Mouse (Mus musculus) kidney, adult 2 months (tissue): ENCODE results near the gene Acox2.

ENCODE experiments used
- CTCF ChIP-seq: fragments of 200-500 bp; conservative IDR thresholded peaks from 2 replicates; pipeline ENCODE4 v1.5.1; 2011; ENCODE audit warnings: low read depth, mild to moderate bottlenecking, control low read depth, low read length, moderate library complexity, mixed read lengths; ENCODE audit not compliant: insufficient read depth, insufficient read length
- POLR2A ChIP-seq: fragments of 200-500 bp; IDR thresholded peaks from one replicate; pipeline ENCODE4 v1.6.1; 2011; ENCODE audit warnings: low read depth, low read length, control low read depth

DNA sequence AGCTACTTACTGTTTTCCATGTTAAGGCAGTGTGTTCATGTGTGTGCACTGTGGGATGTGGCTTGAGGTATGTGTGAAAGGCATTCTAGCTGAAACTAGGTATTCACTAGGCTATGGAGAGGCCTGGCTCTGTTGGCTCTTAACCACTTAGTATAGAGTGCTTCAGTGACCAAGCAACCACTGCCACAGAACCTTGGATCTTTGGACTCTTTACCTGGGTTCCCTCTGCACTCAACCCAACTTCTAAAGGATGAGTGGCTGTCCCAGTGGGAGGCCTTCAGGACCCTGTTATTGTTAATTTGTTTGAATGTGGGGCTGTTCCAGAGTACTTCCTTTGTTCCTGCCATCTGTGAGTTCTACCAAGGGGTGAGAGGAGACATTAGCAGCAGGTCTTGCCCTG is 17.3 kb downstream of the Acox2 start:
- TF ChIP-seq CTCF, result no peak
- TF ChIP-seq POLR2A, result no peak
